Mouse (Mus musculus) urinary bladder, postnatal 10 days (tissue): Measurements from ENCODE around the gene Uba7.
"Not testable (repeated sequence)": the region's sequence is repeated elsewhere in the genome, so short reads cannot be mapped to it uniquely, and the experiment has no call there.

Experiments used
- DNase-seq: peaks from one replicate; pipeline ENCODE4 v3.0.0; 2022; ENCODE audit warnings: low spot score

Uba7 gene

DNA sequence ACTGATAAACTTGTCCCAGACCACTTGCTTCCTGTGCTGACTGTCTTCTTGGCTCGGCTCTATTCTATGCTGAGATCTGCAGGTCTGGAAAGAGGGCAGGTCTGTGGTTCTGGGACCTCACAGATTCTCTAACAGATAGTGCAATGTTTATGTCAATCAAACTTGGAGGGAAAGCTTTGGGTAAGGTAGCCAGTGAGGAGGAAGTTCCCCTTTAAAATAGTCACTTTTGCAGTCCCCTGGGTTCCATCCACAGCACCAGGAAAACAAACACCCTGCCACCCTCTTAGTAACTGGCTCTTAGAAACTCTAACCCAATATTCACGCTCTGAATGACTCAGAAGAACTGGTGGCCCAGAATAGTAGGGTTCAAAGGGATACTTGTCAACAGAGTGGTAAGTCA, 19.2 kb downstream of the Uba7 start:
- no peak for DNase-seq

- DNase-seq, result no peak
Observed at GRCm38 (mm10) chr9:107995513-107995912, 20.2 kb downstream of the Uba7 start.

- DNase-seq, result no peak
Observed at GRCm38 (mm10) chr9:107996049-107996448, 20.7 kb downstream of the Uba7 start, which contains the start of gene Gm20662. Gene Gm20662, plus strand, starts transcription at chr9:107996349.

GRCm38 (mm10) chr9:108001922-108002770, 26.8 kb downstream of the Uba7 start, which contains the start of gene Ip6k1:
Gene Ip6k1, plus strand, starts transcription at chr9:108002501.
- peak; percentile 100 for DNase-seq

GRCm38 (mm10) chr9:108002778-108003530, 27.6 kb downstream of the Uba7 start:
- DNase-seq, result no peak

DNA sequence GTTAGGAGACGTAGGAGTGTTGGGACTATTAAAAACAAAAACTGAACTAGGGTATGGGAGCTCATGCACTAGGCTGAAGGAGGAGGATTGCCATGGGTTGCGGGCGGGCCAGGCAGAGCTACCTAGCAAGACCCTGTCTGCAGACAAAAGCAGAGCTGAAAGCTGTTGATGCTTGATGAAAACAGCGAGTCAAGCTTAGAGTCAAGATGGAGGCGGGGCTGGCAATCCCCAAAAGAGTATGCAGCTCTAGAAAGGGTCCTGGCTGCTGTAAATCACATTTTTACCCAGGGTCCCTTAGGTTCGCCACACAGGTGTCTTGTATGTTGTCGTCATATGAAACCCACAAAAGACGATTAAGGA, 28.2 kb downstream of the Uba7 start:
- no peak for DNase-seq

GRCm38 (mm10) chr9:108008041-108008440, 32.7 kb downstream of the Uba7 start:
- DNase-seq, result no peak

DNA sequence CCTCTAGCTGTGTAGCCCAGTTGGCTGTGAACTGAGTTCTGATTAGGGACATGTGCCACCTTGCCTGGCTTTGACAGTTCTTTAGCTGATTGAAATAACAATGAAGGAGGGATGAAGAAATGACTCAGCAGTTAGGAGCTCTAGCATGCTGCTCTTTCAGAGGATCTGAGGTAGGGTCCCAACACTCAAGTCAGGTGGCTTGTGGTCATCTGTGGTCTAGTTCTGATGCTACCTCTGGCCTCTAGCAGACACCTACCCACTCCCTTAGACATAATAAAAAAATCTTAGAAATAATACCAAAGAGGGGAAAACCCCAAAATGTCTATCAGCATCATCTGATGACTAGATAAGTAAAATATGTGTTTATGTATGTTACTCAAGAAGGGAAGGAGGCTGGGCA, 35.1 kb downstream of the Uba7 start:
- DNase-seq, result no peak

GRCm38 (mm10) chr9:108013577-108013976, 38.3 kb downstream of the Uba7 start:
- DNase-seq, result not testable (repeated sequence)

DNA sequence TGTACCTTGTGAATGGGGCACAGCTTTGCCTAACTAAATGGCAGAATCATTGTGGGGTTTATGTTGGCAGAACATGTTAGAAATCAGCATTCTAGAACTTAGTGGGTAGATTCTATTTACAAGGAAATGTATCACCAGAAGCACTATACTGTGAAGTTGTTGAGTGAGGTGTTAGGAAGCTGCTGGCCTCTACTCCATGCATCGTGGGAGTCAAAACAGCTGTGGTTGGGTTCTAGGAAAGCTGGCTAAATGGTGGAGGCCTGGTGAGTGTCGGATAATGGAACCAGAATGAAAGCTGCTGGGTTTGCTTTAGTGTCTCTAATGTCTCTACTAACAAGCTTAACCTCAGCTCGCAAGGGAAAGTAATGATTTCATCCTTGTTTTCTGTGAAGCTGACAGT, 41.8 kb downstream of the Uba7 start:
- DNase-seq, result no peak

GRCm38 (mm10) chr9:108020741-108021140, 45.4 kb downstream of the Uba7 start:
- no peak for DNase-seq

DNA sequence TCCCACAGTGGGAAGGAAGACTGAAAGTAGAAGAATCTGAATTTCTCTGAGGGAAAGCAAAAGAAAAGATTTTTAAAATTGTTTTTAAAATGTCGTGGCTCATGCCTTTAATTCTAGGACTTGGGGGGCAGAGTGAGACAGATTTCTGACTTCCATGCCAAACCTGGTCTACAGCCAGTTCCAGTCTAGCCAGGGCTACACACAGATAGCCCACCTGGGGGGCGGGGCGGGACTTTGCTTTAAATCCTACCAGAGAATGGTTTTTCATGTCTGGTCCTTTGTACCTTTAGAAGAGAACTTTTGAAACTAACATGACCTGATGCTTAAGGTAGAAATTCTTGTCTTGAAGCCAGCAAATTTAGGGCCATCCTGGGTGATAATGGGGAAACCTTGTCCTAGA, 47.9 kb downstream of the Uba7 start:
- no peak for DNase-seq

DNA sequence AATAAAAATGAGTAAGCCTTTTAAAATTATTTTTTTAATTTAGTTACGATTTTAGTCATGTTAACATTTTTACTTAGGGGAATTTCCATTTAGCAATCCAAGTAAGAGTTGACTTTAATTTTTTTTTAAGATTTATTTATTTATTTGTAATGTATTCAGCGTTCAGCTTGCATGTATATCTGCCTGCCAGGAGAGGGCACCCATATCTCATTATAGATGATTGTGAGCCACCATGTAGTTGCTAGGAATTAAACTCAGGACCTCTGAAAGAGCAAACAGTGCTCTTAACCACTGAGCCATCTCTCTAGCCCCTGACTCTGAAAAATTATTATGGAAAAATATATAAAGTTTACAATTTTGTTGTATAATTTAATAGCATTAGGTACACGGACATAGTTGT, 51.3 kb downstream of the Uba7 start:
- no peak for DNase-seq

DNA sequence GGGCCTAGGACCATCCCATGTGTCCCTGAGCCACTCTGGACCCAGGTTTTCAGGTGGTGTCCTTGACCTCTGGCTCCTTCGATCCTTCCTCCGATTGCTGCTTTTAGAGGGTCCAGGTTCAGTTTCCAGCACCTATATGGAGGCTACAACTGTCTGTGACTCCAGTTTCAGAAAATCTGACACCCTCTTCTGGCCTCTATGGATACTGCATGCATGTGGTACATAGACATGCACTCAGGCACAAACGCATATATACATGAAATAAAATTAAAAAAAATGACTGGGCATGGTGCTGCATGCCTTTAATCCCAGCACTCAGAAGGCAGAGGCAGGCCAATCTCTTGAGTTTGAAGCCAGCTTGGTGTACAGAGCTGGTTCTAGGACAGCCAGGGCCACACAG, 52.6 kb downstream of the Uba7 start:
- no peak for DNase-seq

GRCm38 (mm10) chr9:108032126-108032525, 56.8 kb downstream of the Uba7 start:
- DNase-seq, result no peak
